Mouse (Mus musculus): ENCODE data around the gene Vmn1r95. TPM values are rescaled to one million over a fixed set of nuclear protein-coding genes. Genes with fewer than 3 reads are reported as not detected.
"Not testable (repeated sequence)": the region's sequence is repeated elsewhere in the genome, so short reads cannot be mapped to it uniquely, and the experiment has no call there.

The Vmn1r95 gene
- polyA plus RNA-seq (2016; fragmentation: Nextera tagmentation; extraction: Ambion mirVana) = not detected in 2 replicates

GRCm38 (mm10) chr7:20193410-20193809 lies at the start of gene Vmn1r95:
Gene Vmn1r95 (plus strand): TSS chr7:20193710.
- not testable (repeated sequence) for H3K27me3 ChIP-seq (ENCODE audit: insufficient read depth, poor library complexity, severe bottlenecking); H3K27ac ChIP-seq; H3K9me3 ChIP-seq; DNase-seq (ENCODE audit: low spot score); H3K4me1 ChIP-seq; H3K4me3 ChIP-seq; H3K36me3 ChIP-seq
- no CpG with 5 or more reads among the region's 3 CpGs for WGBS

- no CpG with 5 or more reads among the region's 3 CpGs for WGBS
- H3K9me3 ChIP-seq; H3K27me3 ChIP-seq (ENCODE audit: insufficient read depth, poor library complexity, severe bottlenecking); DNase-seq (ENCODE audit: low spot score); H3K27ac ChIP-seq; H3K4me3 ChIP-seq; H3K36me3 ChIP-seq; H3K4me1 ChIP-seq: not testable (repeated sequence)
Observed at GRCm38 (mm10) chr7:20168277-20168676, 25.2 kb upstream of the Vmn1r95 start, which contains the start of gene Vmn1r94. Gene Vmn1r94 (minus strand): TSS chr7:20168377.

DNA sequence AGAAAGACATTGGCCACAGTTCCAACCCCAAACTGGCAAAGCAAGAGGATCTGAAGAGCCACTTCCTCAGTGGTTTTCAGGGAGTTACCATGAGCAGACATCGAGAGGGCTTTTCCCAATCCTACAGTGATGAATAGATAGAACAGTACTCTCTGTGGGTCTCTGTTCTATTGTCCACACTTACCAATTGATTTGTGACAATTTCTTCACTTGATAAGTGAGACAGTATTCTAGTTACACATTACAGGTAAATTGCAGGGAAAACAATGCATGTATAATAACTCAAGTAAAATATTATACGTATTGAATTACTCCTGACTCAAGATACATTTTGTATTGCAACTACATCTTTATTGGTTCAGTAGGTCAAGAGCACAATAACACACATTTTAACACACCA lies 12.0 kb downstream of the Vmn1r95 start, which contains the start of gene Gm6164:
Gm6164 (minus strand) TSS at position 101 of the 400 bp plus-strand sequence.
- not testable (repeated sequence) for DNase-seq (ENCODE audit: low spot score); H3K9me3 ChIP-seq; H3K4me3 ChIP-seq; H3K27ac ChIP-seq; H3K27me3 ChIP-seq (ENCODE audit: insufficient read depth, poor library complexity, severe bottlenecking); H3K4me1 ChIP-seq; H3K36me3 ChIP-seq
- WGBS = no CpG with 5 or more reads among the region's 2 CpGs

- H3K4me1 ChIP-seq; H3K27ac ChIP-seq; H3K27me3 ChIP-seq (ENCODE audit: insufficient read depth, poor library complexity, severe bottlenecking); H3K4me3 ChIP-seq; H3K36me3 ChIP-seq; DNase-seq (ENCODE audit: low spot score); H3K9me3 ChIP-seq: not testable (repeated sequence)
- WGBS = no CpG with 5 or more reads among the region's 2 CpGs
Observed at GRCm38 (mm10) chr7:20233728-20234127, 40.2 kb downstream of the Vmn1r95 start, which contains the start of gene Gm4498. Gene Gm4498 (minus strand): TSS chr7:20233828.

Other genes with a start within 250 kb of the Vmn1r95 start
- 1.3 and 2.1 TPM in 2 replicates for gene Igsf23, start 243.0 kb upstream of the Vmn1r95 start, polyA plus RNA-seq (2016; fragmentation: Nextera tagmentation; extraction: Ambion mirVana)
- not detected in 2 replicates for gene Ceacam20, start 228.3 kb upstream of the Vmn1r95 start, polyA plus RNA-seq (2016; fragmentation: Nextera tagmentation; extraction: Ambion mirVana)
- 0.05 TPM in 1 of 2 replicates, not detected in the other for gene Nlrp9b, start 202.2 kb upstream of the Vmn1r95 start, polyA plus RNA-seq (2016; fragmentation: Nextera tagmentation; extraction: Ambion mirVana)
- gene Vmn1r91, start 94.0 kb upstream of the Vmn1r95 start, polyA plus RNA-seq (2016; fragmentation: Nextera tagmentation; extraction: Ambion mirVana) = not detected in 2 replicates
- not detected in 2 replicates for gene Gm16442, start 71.1 kb upstream of the Vmn1r95 start, polyA plus RNA-seq (2016; fragmentation: Nextera tagmentation; extraction: Ambion mirVana)
- not detected in 2 replicates for gene Vmn1r93, start 54.6 kb upstream of the Vmn1r95 start, polyA plus RNA-seq (2016; fragmentation: Nextera tagmentation; extraction: Ambion mirVana)
- not detected in 2 replicates for gene Vmn1r94, start 25.3 kb upstream of the Vmn1r95 start, polyA plus RNA-seq (2016; fragmentation: Nextera tagmentation; extraction: Ambion mirVana)
- gene Gm6164, start 11.9 kb downstream of the Vmn1r95 start, polyA plus RNA-seq (2016; fragmentation: Nextera tagmentation; extraction: Ambion mirVana) = not detected in 2 replicates
- not detected in 2 replicates for gene Gm4498, start 40.1 kb downstream of the Vmn1r95 start, polyA plus RNA-seq (2016; fragmentation: Nextera tagmentation; extraction: Ambion mirVana)
- not detected in 2 replicates for gene Gm5890, start 69.1 kb downstream of the Vmn1r95 start, polyA plus RNA-seq (2016; fragmentation: Nextera tagmentation; extraction: Ambion mirVana)
- gene Gm4133, start 140.4 kb downstream of the Vmn1r95 start, polyA plus RNA-seq (2016; fragmentation: Nextera tagmentation; extraction: Ambion mirVana) = not detected in 2 replicates
- gene Gm5728, start 181.7 kb downstream of the Vmn1r95 start, polyA plus RNA-seq (2016; fragmentation: Nextera tagmentation; extraction: Ambion mirVana) = not detected in 2 replicates
- not detected in 2 replicates for gene Vmn1r100, start 224.2 kb downstream of the Vmn1r95 start, polyA plus RNA-seq (2016; fragmentation: Nextera tagmentation; extraction: Ambion mirVana)
- gene Vmn1r101, start 248.9 kb downstream of the Vmn1r95 start, polyA plus RNA-seq (2016; fragmentation: Nextera tagmentation; extraction: Ambion mirVana) = not detected in 2 replicates